Mouse (Mus musculus): ENCODE measurements around the gene Nit1. TPM values are rescaled to one million over a fixed set of nuclear protein-coding genes. Genes with fewer than 3 reads are reported as not detected.

The Nit1 gene
- polyA plus RNA-seq, 2 experiments, result 29.0 to 54.0 TPM

DNA sequence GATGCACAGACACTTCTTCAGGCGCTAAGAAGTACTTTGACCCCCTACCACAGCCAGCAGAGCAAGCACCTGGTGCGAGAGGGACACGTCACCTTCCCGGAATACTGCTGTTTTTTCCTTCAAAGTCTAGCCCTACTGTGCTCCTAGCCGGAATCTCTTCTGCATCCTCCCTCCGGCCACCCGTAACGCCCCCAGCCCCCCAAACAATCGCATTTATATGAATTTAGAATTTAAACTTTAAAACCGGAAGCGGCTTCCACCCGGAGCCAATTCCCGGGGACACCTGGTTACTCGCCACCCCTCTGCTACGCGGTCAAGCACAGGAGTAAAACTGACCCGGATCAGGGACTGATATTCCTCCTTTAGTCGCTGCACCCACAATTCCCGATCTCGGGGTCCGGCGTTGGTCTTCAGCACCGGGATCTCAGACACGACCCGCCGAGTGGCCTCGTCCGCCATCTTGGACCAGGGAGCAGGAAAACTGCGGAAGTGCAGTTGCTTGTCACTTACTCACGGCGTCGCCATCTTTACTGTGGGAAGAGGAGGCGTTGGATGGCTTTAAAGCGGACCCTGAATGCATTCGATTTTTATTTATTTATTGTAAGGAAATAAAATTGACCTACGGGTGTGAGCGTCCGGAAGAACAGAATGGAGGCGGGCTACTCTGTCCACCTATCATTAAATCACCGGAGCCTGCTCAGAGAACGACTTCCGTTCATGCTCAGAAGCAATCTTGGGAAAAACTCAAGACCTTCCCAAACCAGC, 51.0 kb downstream of the Nit1 start, which contains the start of gene Ufc1:
Ufc1 (minus strand) TSS at position 727 of the 765 bp plus-strand sequence.
- H3K4me2 ChIP-seq (replicated peaks; ENCODE audit: low read depth, low read length, severe bottlenecking), result peak within 1 kb of the TSS; percentile 83
- DNase-seq (ENCODE audit: low spot score) (peak; percentile 88), ATAC-seq (ENCODE audit: low FRiP score, low read depth) (peak; percentile 87)
- H3K9ac ChIP-seq (ENCODE audit: low read depth, low read length, severe bottlenecking), result peak within 1 kb of the TSS; percentile 89
- TF ChIP-seq POLR2A (IDR thresholded peaks at IDR 0.05; ENCODE audit: borderline replicate concordance, extremely low read depth, insufficient read depth, insufficient read length), result peak; percentile 54; the same call in 1 of the 2 replicates
- peaks cover 7% of the 10 kb centered on the region for H3K36me3 ChIP-seq (ENCODE audit: control insufficient read depth, insufficient read depth, low read length)
- peak within 1 kb of the TSS; percentile 66 for H3K4me3 ChIP-seq (replicated peaks; ENCODE audit: low read length)
- under 1% methylated on average over 42 of the region's 42 CpGs for WGBS
- H3K27me3 ChIP-seq (ENCODE audit: control insufficient read depth, insufficient read depth, low read length), result no peaks in the 10 kb centered on the region
- H3K27ac ChIP-seq (replicated peaks; ENCODE audit: low read depth, low read length), result peak within 1 kb of the TSS; percentile 96
- peaks cover 9% of the 10 kb centered on the region for H3K4me1 ChIP-seq (ENCODE audit: control insufficient read depth, insufficient read depth, low read length)
- no peaks in the 10 kb centered on the region for H3K9me3 ChIP-seq (ENCODE audit: control insufficient read depth, low read length)

DNA sequence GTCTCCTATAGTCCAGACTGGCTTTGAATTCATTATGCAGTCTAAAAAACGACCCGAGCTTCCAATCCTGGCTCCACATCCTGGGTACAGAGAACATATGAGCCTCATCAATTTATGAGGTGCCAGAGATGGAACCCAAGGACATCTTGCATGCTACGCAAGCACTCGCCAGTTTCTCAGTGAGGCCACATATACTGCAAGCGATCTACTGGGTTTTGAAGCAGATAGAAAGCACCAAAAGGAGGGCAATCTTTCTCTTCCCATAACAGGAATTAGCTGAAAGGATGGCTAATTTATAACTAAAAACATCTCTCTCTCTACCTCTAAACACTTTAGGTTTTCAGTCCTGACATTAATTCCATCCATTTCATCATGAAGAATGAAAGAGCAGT, 51.5 kb downstream of the Nit1 start:
- Histone ChIP-seq H3K9me3 (ENCODE audit: control insufficient read depth, low read length) (no peaks in the 10 kb centered on the region), H3K36me3 (ENCODE audit: control insufficient read depth, insufficient read depth, low read length) (peaks cover 13% of the 10 kb centered on the region), H3K4me1 (ENCODE audit: control insufficient read depth, insufficient read depth, low read length) (peaks cover 9% of the 10 kb centered on the region), H3K4me3 (replicated peaks; ENCODE audit: low read length) (peak overlapping the region; percentile 66), H3K27ac (replicated peaks; ENCODE audit: low read depth, low read length) (peak overlapping the region; percentile 96), H3K4me2 (replicated peaks; ENCODE audit: low read depth, low read length, severe bottlenecking) (peak overlapping the region; percentile 83), H3K27me3 (ENCODE audit: control insufficient read depth, insufficient read depth, low read length) (no peaks in the 10 kb centered on the region), H3K9ac (ENCODE audit: low read depth, low read length, severe bottlenecking) (peak overlapping the region; percentile 89)
- no peak for ATAC-seq (ENCODE audit: low FRiP score, low read depth)
- no peak for TF ChIP-seq POLR2A (IDR thresholded peaks at IDR 0.05; ENCODE audit: borderline replicate concordance, extremely low read depth, insufficient read depth, insufficient read length)
- DNase-seq (ENCODE audit: low spot score), result no peak
- 28% methylated on average over 5 of the region's 5 CpGs for WGBS

DNA sequence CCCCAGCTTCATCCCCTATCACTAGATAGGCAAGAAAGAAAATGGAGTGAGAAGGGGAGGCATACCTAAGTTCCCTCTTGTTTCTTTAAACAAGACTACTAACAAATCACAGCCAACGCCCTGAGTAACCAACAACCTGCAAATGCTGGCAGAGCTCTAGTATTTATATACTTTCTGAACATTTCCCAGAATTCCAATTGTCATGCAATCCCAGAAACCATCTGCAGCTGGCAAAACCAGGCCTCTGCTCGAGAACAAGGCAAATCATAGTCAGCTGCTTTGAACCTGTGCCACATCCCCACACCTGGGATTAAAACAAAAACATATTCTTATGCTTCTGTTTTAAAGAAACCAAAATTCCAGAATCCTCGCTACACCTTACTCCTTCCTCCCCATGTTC, 52.1 kb downstream of the Nit1 start:
- Histone ChIP-seq H3K4me1 (ENCODE audit: control insufficient read depth, insufficient read depth, low read length) (peaks cover 9% of the 10 kb centered on the region), H3K4me3 (replicated peaks; ENCODE audit: low read length) (peak overlapping the region; percentile 66), H3K27ac (replicated peaks; ENCODE audit: low read depth, low read length) (peak overlapping the region; percentile 96; the same call in 1 of the 2 replicates), H3K9ac (ENCODE audit: low read depth, low read length, severe bottlenecking) (peak overlapping the region; percentile 89), H3K9me3 (ENCODE audit: control insufficient read depth, low read length) (no peaks in the 10 kb centered on the region), H3K27me3 (ENCODE audit: control insufficient read depth, insufficient read depth, low read length) (no peaks in the 10 kb centered on the region), H3K36me3 (ENCODE audit: control insufficient read depth, insufficient read depth, low read length) (peaks cover 17% of the 10 kb centered on the region), H3K4me2 (replicated peaks; ENCODE audit: low read depth, low read length, severe bottlenecking) (peak overlapping the region; percentile 83)
- no peak for TF ChIP-seq POLR2A (IDR thresholded peaks at IDR 0.05; ENCODE audit: borderline replicate concordance, extremely low read depth, insufficient read depth, insufficient read length)
- ATAC-seq (ENCODE audit: low FRiP score, low read depth), result no peak
- DNase-seq (ENCODE audit: low spot score), result no peak
- 62% methylated on average over 3 of the region's 3 CpGs for WGBS

DNA sequence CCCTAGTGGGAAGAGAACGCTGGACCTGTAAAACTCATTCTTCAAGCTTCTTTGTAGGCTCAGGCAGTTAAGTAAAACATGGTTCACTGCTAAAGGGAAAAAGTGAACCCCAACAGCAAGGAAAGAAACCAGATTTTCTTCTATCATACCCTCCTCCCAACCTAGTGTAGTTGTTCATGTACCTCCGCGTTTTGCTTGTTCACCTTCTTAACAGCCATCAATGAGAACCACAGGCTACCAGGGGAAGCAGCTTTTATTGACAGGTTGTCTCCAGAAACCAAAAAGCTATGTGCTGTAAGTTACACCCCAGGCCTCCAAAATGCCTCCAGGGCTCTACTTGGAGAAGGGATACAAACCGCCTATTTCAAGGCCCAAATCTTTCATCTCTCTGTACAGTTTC, 57.1 kb downstream of the Nit1 start:
- DNase-seq (ENCODE audit: low spot score) (no peak), ATAC-seq (ENCODE audit: low FRiP score, low read depth) (no peak)
- peaks cover 52% of the 10 kb centered on the region for H3K36me3 ChIP-seq (ENCODE audit: control insufficient read depth, insufficient read depth, low read length)
- no peak overlapping the region for H3K4me3 ChIP-seq (replicated peaks; ENCODE audit: low read length)
- peak overlapping the region; percentile 55; the same call in 1 of the 2 replicates for H3K4me2 ChIP-seq (replicated peaks; ENCODE audit: low read depth, low read length, severe bottlenecking)
- H3K9me3 ChIP-seq (ENCODE audit: control insufficient read depth, low read length), result no peaks in the 10 kb centered on the region
- H3K27me3 ChIP-seq (ENCODE audit: control insufficient read depth, insufficient read depth, low read length), result no peaks in the 10 kb centered on the region
- TF ChIP-seq POLR2A (IDR thresholded peaks at IDR 0.05; ENCODE audit: borderline replicate concordance, extremely low read depth, insufficient read depth, insufficient read length), result no peak
- peaks cover 15% of the 10 kb centered on the region for H3K4me1 ChIP-seq (ENCODE audit: control insufficient read depth, insufficient read depth, low read length)
- 69% methylated on average over 4 of the region's 4 CpGs for WGBS
- H3K9ac ChIP-seq (ENCODE audit: low read depth, low read length, severe bottlenecking), result peak overlapping the region; percentile 93; the same call in 1 of the 2 replicates
- H3K27ac ChIP-seq (replicated peaks; ENCODE audit: low read depth, low read length), result peak overlapping the region; percentile 69

Other genes with a start within 250 kb of the Nit1 start
- gene Cfap126, start 231.7 kb downstream of the Nit1 start, polyA plus RNA-seq (2012; rRNA removed), result 2.1 and 2.7 TPM in 2 replicates
- 1.1 and 1.3 TPM in 2 replicates for gene Cfap126, start 231.7 kb downstream of the Nit1 start, polyA plus RNA-seq (2014; fragmentation: Nextera tagmentation; extraction: Ambion mirVana)
- 246 and 314 TPM in 2 replicates for gene Sdhc, start 195.0 kb downstream of the Nit1 start, polyA plus RNA-seq (2012; rRNA removed)
- gene Sdhc, start 195.0 kb downstream of the Nit1 start, polyA plus RNA-seq (2014; fragmentation: Nextera tagmentation; extraction: Ambion mirVana), result 273 and 281 TPM in 2 replicates
- 14.6 and 19.8 TPM in 2 replicates for gene Mpz, start 194.9 kb downstream of the Nit1 start, polyA plus RNA-seq (2012; rRNA removed)
- 4.9 and 5.3 TPM in 2 replicates for gene Mpz, start 194.9 kb downstream of the Nit1 start, polyA plus RNA-seq (2014; fragmentation: Nextera tagmentation; extraction: Ambion mirVana)
- gene Pcp4l1, start 149.4 kb downstream of the Nit1 start, polyA plus RNA-seq (2012; rRNA removed), result 3.3 and 3.9 TPM in 2 replicates
- 6.0 and 6.3 TPM in 2 replicates for gene Pcp4l1, start 149.4 kb downstream of the Nit1 start, polyA plus RNA-seq (2014; fragmentation: Nextera tagmentation; extraction: Ambion mirVana)
- gene Nr1i3, start 131.7 kb downstream of the Nit1 start, polyA plus RNA-seq (2012; rRNA removed), result 0.04 and 0.06 TPM in 2 replicates
- gene Nr1i3, start 131.7 kb downstream of the Nit1 start, polyA plus RNA-seq (2014; fragmentation: Nextera tagmentation; extraction: Ambion mirVana), result 0.30 and 0.32 TPM in 2 replicates
- 26.3 and 29.4 TPM in 2 replicates for gene Tomm40l, start 123.1 kb downstream of the Nit1 start, polyA plus RNA-seq (2012; rRNA removed)
- gene Tomm40l, start 123.1 kb downstream of the Nit1 start, polyA plus RNA-seq (2014; fragmentation: Nextera tagmentation; extraction: Ambion mirVana), result 28.6 and 29.2 TPM in 2 replicates
- gene Apoa2, start 120.6 kb downstream of the Nit1 start, polyA plus RNA-seq (2012; rRNA removed), result 4.7 and 8.1 TPM in 2 replicates
- 1.6 and 1.9 TPM in 2 replicates for gene Apoa2, start 120.6 kb downstream of the Nit1 start, polyA plus RNA-seq (2014; fragmentation: Nextera tagmentation; extraction: Ambion mirVana)
- gene Fcer1g, start 111.3 kb downstream of the Nit1 start, polyA plus RNA-seq (2012; rRNA removed), result 49.7 and 65.5 TPM in 2 replicates
- gene Fcer1g, start 111.3 kb downstream of the Nit1 start, polyA plus RNA-seq (2014; fragmentation: Nextera tagmentation; extraction: Ambion mirVana), result 85.7 and 91.4 TPM in 2 replicates
- gene Adamts4, start 95.2 kb downstream of the Nit1 start, polyA plus RNA-seq (2012; rRNA removed), result 8.6 and 11.7 TPM in 2 replicates
- gene Adamts4, start 95.2 kb downstream of the Nit1 start, polyA plus RNA-seq (2014; fragmentation: Nextera tagmentation; extraction: Ambion mirVana), result 10.1 and 10.6 TPM in 2 replicates
- 148 and 151 TPM in 2 replicates for gene Ndufs2, start 94.3 kb downstream of the Nit1 start, polyA plus RNA-seq (2012; rRNA removed)
- 216 and 234 TPM in 2 replicates for gene Ndufs2, start 94.3 kb downstream of the Nit1 start, polyA plus RNA-seq (2014; fragmentation: Nextera tagmentation; extraction: Ambion mirVana)
- 87.2 and 111 TPM in 2 replicates for gene B4galt3, start 75.3 kb downstream of the Nit1 start, polyA plus RNA-seq (2012; rRNA removed)
- gene B4galt3, start 75.3 kb downstream of the Nit1 start, polyA plus RNA-seq (2014; fragmentation: Nextera tagmentation; extraction: Ambion mirVana), result 68.7 and 72.5 TPM in 2 replicates
- gene Ppox, start 64.5 kb downstream of the Nit1 start, polyA plus RNA-seq (2012; rRNA removed), result 133 and 152 TPM in 2 replicates
- 55.7 and 67.2 TPM in 2 replicates for gene Ppox, start 64.5 kb downstream of the Nit1 start, polyA plus RNA-seq (2014; fragmentation: Nextera tagmentation; extraction: Ambion mirVana)
- 104 and 128 TPM in 2 replicates for gene Usp21, start 57.7 kb downstream of the Nit1 start, polyA plus RNA-seq (2012; rRNA removed)
- gene Usp21, start 57.7 kb downstream of the Nit1 start, polyA plus RNA-seq (2014; fragmentation: Nextera tagmentation; extraction: Ambion mirVana), result 81.2 and 96.0 TPM in 2 replicates
- gene Ufc1, start 50.6 kb downstream of the Nit1 start, polyA plus RNA-seq (2012; rRNA removed), result 46.5 and 60.9 TPM in 2 replicates
- 133 and 135 TPM in 2 replicates for gene Ufc1, start 50.6 kb downstream of the Nit1 start, polyA plus RNA-seq (2014; fragmentation: Nextera tagmentation; extraction: Ambion mirVana)
- 72.5 and 81.1 TPM in 2 replicates for gene Dedd, start 16.5 kb downstream of the Nit1 start, polyA plus RNA-seq (2012; rRNA removed)
- 50.9 and 57.7 TPM in 2 replicates for gene Dedd, start 16.5 kb downstream of the Nit1 start, polyA plus RNA-seq (2014; fragmentation: Nextera tagmentation; extraction: Ambion mirVana)
- 40.5 and 82.5 TPM in 2 replicates for gene Pfdn2, start within 50 bp of the Nit1 start, polyA plus RNA-seq (2012; rRNA removed)
- gene Pfdn2, start within 50 bp of the Nit1 start, polyA plus RNA-seq (2014; fragmentation: Nextera tagmentation; extraction: Ambion mirVana), result 43.0 and 48.0 TPM in 2 replicates
- 1.1 and 1.3 TPM in 2 replicates for gene Klhdc9, start 15.2 kb upstream of the Nit1 start, polyA plus RNA-seq (2012; rRNA removed)
- gene Klhdc9, start 15.2 kb upstream of the Nit1 start, polyA plus RNA-seq (2014; fragmentation: Nextera tagmentation; extraction: Ambion mirVana), result 0.88 and 1.1 TPM in 2 replicates
- 16.6 and 19.4 TPM in 2 replicates for gene Nectin4, start 24.5 kb upstream of the Nit1 start, polyA plus RNA-seq (2012; rRNA removed)
- 19.2 and 21.0 TPM in 2 replicates for gene Nectin4, start 24.5 kb upstream of the Nit1 start, polyA plus RNA-seq (2014; fragmentation: Nextera tagmentation; extraction: Ambion mirVana)
- 2.0 and 2.5 TPM in 2 replicates for gene Arhgap30, start 43.3 kb upstream of the Nit1 start, polyA plus RNA-seq (2012; rRNA removed)
- gene Arhgap30, start 43.3 kb upstream of the Nit1 start, polyA plus RNA-seq (2014; fragmentation: Nextera tagmentation; extraction: Ambion mirVana), result 1.6 and 2.5 TPM in 2 replicates
- 97.0 and 128 TPM in 2 replicates for gene Usf1, start 65.7 kb upstream of the Nit1 start, polyA plus RNA-seq (2012; rRNA removed)
- 86.2 and 89.9 TPM in 2 replicates for gene Usf1, start 65.7 kb upstream of the Nit1 start, polyA plus RNA-seq (2014; fragmentation: Nextera tagmentation; extraction: Ambion mirVana)
- gene Tstd1, start 73.2 kb upstream of the Nit1 start, polyA plus RNA-seq (2012; rRNA removed), result 3.9 and 4.7 TPM in 2 replicates
- gene Tstd1, start 73.2 kb upstream of the Nit1 start, polyA plus RNA-seq (2014; fragmentation: Nextera tagmentation; extraction: Ambion mirVana), result 2.8 and 3.4 TPM in 2 replicates
- 19.2 and 20.9 TPM in 2 replicates for gene F11r, start 91.9 kb upstream of the Nit1 start, polyA plus RNA-seq (2012; rRNA removed)
- gene F11r, start 91.9 kb upstream of the Nit1 start, polyA plus RNA-seq (2014; fragmentation: Nextera tagmentation; extraction: Ambion mirVana), result 35.4 and 37.6 TPM in 2 replicates
- 8.5 and 10.8 TPM in 2 replicates for gene Alyref2, start 157.8 kb upstream of the Nit1 start, polyA plus RNA-seq (2012; rRNA removed)
- 14.5 and 16.8 TPM in 2 replicates for gene Alyref2, start 157.8 kb upstream of the Nit1 start, polyA plus RNA-seq (2014; fragmentation: Nextera tagmentation; extraction: Ambion mirVana)
- 0.05 TPM in 1 of 2 replicates, not detected in the other for gene Itln1, start 189.6 kb upstream of the Nit1 start, polyA plus RNA-seq (2012; rRNA removed)
- not detected in 2 replicates for gene Itln1, start 189.6 kb upstream of the Nit1 start, polyA plus RNA-seq (2014; fragmentation: Nextera tagmentation; extraction: Ambion mirVana)
- 0.03 and 0.06 TPM in 2 replicates for gene Cd244a, start 213.5 kb upstream of the Nit1 start, polyA plus RNA-seq (2012; rRNA removed)
- gene Cd244a, start 213.5 kb upstream of the Nit1 start, polyA plus RNA-seq (2014; fragmentation: Nextera tagmentation; extraction: Ambion mirVana), result 0.39 TPM in 1 of 2 replicates, not detected in the other